ENCODE assay signal across 7 mouse cellular contexts in genomic region chr9:37207929-37208411, GRCm38 (mm10). TPM values are rescaled to one million over a fixed set of nuclear protein-coding genes. Genes with fewer than 3 reads are reported as not detected.
DNase-seq lines count a peak whose midpoint lies in the region; ATAC-seq and TF ChIP-seq lines count a peak whose summit lies in the region.

Tmem218 (plus strand) TSS chr9:37208223.

- peak; percentile 86 to 91 for DNase-seq in adrenal gland, postnatal 36 days
- peak; percentile 97 for DNase-seq in heart, adult 18-20 months
- peak; percentile 98 for DNase-seq in kidney, adult 2 months
- peak; percentile 86 to 99 for DNase-seq in spleen, adult 2 months (ENCODE audit: low read depth in 1 of 2, low spot score in 2 of 2)

- H3K27me3 ChIP-seq in embryonic facial prominence, embryonic 13.5 days = no peaks in the 10 kb centered on the region
- H3K27me3 ChIP-seq in kidney, adult 2 months (replicated peaks; ENCODE audit: control insufficient read depth, insufficient read depth, low read length) = no peaks in the 10 kb centered on the region
- H3K27me3 ChIP-seq in limb, embryonic 12.5 days = no peaks in the 10 kb centered on the region
- no peaks in the 10 kb centered on the region for H3K27me3 ChIP-seq in midbrain, embryonic 15.5 days (replicated peaks)
- H3K27me3 ChIP-seq in spleen, adult 2 months (ENCODE audit: control insufficient read depth, insufficient read depth, low read length) = no peaks in the 10 kb centered on the region

- no peaks in the 10 kb centered on the region for H3K36me3 ChIP-seq in embryonic facial prominence, embryonic 13.5 days
- no peaks in the 10 kb centered on the region for H3K36me3 ChIP-seq in kidney, adult 2 months (ENCODE audit: control insufficient read depth, insufficient read depth, low read length)
- no peaks in the 10 kb centered on the region for H3K36me3 ChIP-seq in limb, embryonic 12.5 days
- no peaks in the 10 kb centered on the region for H3K36me3 ChIP-seq in midbrain, embryonic 15.5 days (replicated peaks)
- H3K36me3 ChIP-seq in spleen, adult 2 months (ENCODE audit: control insufficient read depth, insufficient read depth, low read length) = no peaks in the 10 kb centered on the region

- H3K27ac ChIP-seq in embryonic facial prominence, embryonic 13.5 days = peak within 1 kb of the TSS; percentile 85
- H3K27ac ChIP-seq in kidney, adult 2 months (ENCODE audit: insufficient read depth, low read depth, low read length) = peak within 1 kb of the TSS; percentile 66
- H3K27ac ChIP-seq in limb, embryonic 12.5 days = peak within 1 kb of the TSS; percentile 53; the same call in 1 of the 2 replicates
- peak within 1 kb of the TSS; percentile 89 for H3K27ac ChIP-seq in midbrain, embryonic 15.5 days
- peak within 1 kb of the TSS; percentile 70 for H3K27ac ChIP-seq in spleen, adult 2 months (ENCODE audit: insufficient read depth, low read length)

- TF ChIP-seq CTCF in kidney, adult 2 months (conservative IDR thresholded peaks at IDR 0.05; ENCODE audit: insufficient read depth, insufficient read length, low read depth, low read length) = no peak
- TF ChIP-seq CTCF in spleen, adult 2 months (IDR thresholded peaks at IDR 0.05; ENCODE audit: extremely low read depth, insufficient read depth, insufficient read length, insufficient replicate concordance) = no peak

- ATAC-seq in embryonic facial prominence, embryonic 13.5 days (ENCODE audit: insufficient number of reproducible peaks, insufficient read depth, low FRiP score, low TSS enrichment, low read depth) = peak; percentile 100
- ATAC-seq in limb, embryonic 12.5 days (ENCODE audit: insufficient number of reproducible peaks, insufficient read depth, low FRiP score, low TSS enrichment, low read depth) = peak; percentile 100
- ATAC-seq in midbrain, embryonic 15.5 days (replicated peaks) = peak; percentile 100

- peak within 1 kb of the TSS; percentile 77 for H3K4me2 ChIP-seq in embryonic facial prominence, embryonic 13.5 days
- H3K4me2 ChIP-seq in limb, embryonic 12.5 days = peak within 1 kb of the TSS; percentile 66
- peak within 1 kb of the TSS; percentile 76 for H3K4me2 ChIP-seq in midbrain, embryonic 15.5 days

- 2% methylated on average over 21 of the region's 21 CpGs for WGBS in embryonic facial prominence, embryonic 13.5 days
- WGBS in kidney, adult 2 months = under 1% methylated on average over 21 of the region's 21 CpGs
- under 1% methylated on average over 21 of the region's 21 CpGs for WGBS in limb, embryonic 12.5 days
- WGBS in midbrain, embryonic 15.5 days = under 1% methylated on average over 21 of the region's 21 CpGs
- WGBS in spleen, adult 2 months = under 1% methylated on average over 21 of the region's 21 CpGs

- H3K9ac ChIP-seq in embryonic facial prominence, embryonic 13.5 days = peak within 1 kb of the TSS; percentile 84
- peak within 1 kb of the TSS; percentile 81 for H3K9ac ChIP-seq in limb, embryonic 12.5 days (replicated peaks)
- peak within 1 kb of the TSS; percentile 61 for H3K9ac ChIP-seq in midbrain, embryonic 15.5 days

- no peak for TF ChIP-seq POLR2A in kidney, adult 2 months (IDR thresholded peaks at IDR 0.05; ENCODE audit: low read depth, low read length)
- peak; percentile 7; the same call in 1 of the 2 replicates for TF ChIP-seq POLR2A in spleen, adult 2 months (IDR thresholded peaks at IDR 0.05; ENCODE audit: low read depth, low read length)

- peaks cover 21% of the 10 kb centered on the region for H3K4me1 ChIP-seq in embryonic facial prominence, embryonic 13.5 days
- H3K4me1 ChIP-seq in kidney, adult 2 months (ENCODE audit: control insufficient read depth, insufficient read depth, low read length) = no peaks in the 10 kb centered on the region
- peaks cover 10% of the 10 kb centered on the region for H3K4me1 ChIP-seq in limb, embryonic 12.5 days (replicated peaks)
- peaks cover 18% of the 10 kb centered on the region for H3K4me1 ChIP-seq in midbrain, embryonic 15.5 days
- peaks cover 2% of the 10 kb centered on the region; the same call in 1 of the 2 replicates for H3K4me1 ChIP-seq in spleen, adult 2 months (ENCODE audit: control insufficient read depth, insufficient read depth, insufficient read length)

- no peaks in the 10 kb centered on the region for H3K9me3 ChIP-seq in embryonic facial prominence, embryonic 13.5 days
- H3K9me3 ChIP-seq in limb, embryonic 12.5 days = no peaks in the 10 kb centered on the region
- H3K9me3 ChIP-seq in midbrain, embryonic 15.5 days = no peaks in the 10 kb centered on the region

- peak within 1 kb of the TSS; percentile 76 for H3K4me3 ChIP-seq in embryonic facial prominence, embryonic 13.5 days
- H3K4me3 ChIP-seq in kidney, adult 2 months (ENCODE audit: insufficient read depth, low read depth, low read length) = peak within 1 kb of the TSS; percentile 71
- H3K4me3 ChIP-seq in limb, embryonic 12.5 days (replicated peaks) = peak within 1 kb of the TSS; percentile 66
- peak within 1 kb of the TSS; percentile 72 for H3K4me3 ChIP-seq in midbrain, embryonic 15.5 days
- peak within 1 kb of the TSS; percentile 74 for H3K4me3 ChIP-seq in spleen, adult 2 months (ENCODE audit: extremely low read depth, insufficient read depth, insufficient read length)

RNA-seq across cellular contexts. Expression of gene Tmem218, which starts in this region (rescaled TPM):
- total RNA-seq in adrenal gland, postnatal 36 days (2021) = 1 to 10 TPM; 5.9 to 6.0 TPM
- 14.9 and 17.4 TPM in 2 replicates for polyA plus RNA-seq in embryonic facial prominence, embryonic 13.5 days (2015; fragmentation: Nextera tagmentation; extraction: Ambion mirVana)
- 1 to 10 TPM; 7.6 to 8.3 TPM for total RNA-seq in heart, adult 18-20 months (2021)
- polyA plus RNA-seq in kidney, adult 2 months (2012; rRNA removed) = 3.4 and 4.2 TPM in 2 replicates
- 12.5 and 12.6 TPM in 2 replicates for polyA plus RNA-seq in limb, embryonic 12.5 days (2016; fragmentation: Nextera tagmentation; extraction: Ambion mirVana)
- 8.7 and 9.0 TPM in 2 replicates for polyA plus RNA-seq in midbrain, embryonic 15.5 days (2015; fragmentation: Nextera tagmentation; extraction: Ambion mirVana)
- polyA plus RNA-seq in spleen, adult 2 months (2012; rRNA removed) = 0.65 and 0.95 TPM in 2 replicates

Comparison
In these comparisons a context has a peak if more than half of its experiments do, and no peak if none do; other contexts are left out.
1. Peak in every context shown above with its lines: DNase-seq, ATAC-seq, H3K4me3 ChIP-seq and H3K27ac ChIP-seq.
2. Peak in DNase-seq, H3K4me3 ChIP-seq and H3K27ac ChIP-seq in spleen, adult 2 months; RNA of the gene not detected or under 1 TPM.